Mouse (Mus musculus): ENCODE data around the gene Tgm2. TPM values are rescaled to one million over a fixed set of nuclear protein-coding genes. Genes with fewer than 3 reads are reported as not detected.

Gene Tgm2
- polyA plus RNA-seq, 1 experiment from 2014 or later, result 1.7 TPM

DNA sequence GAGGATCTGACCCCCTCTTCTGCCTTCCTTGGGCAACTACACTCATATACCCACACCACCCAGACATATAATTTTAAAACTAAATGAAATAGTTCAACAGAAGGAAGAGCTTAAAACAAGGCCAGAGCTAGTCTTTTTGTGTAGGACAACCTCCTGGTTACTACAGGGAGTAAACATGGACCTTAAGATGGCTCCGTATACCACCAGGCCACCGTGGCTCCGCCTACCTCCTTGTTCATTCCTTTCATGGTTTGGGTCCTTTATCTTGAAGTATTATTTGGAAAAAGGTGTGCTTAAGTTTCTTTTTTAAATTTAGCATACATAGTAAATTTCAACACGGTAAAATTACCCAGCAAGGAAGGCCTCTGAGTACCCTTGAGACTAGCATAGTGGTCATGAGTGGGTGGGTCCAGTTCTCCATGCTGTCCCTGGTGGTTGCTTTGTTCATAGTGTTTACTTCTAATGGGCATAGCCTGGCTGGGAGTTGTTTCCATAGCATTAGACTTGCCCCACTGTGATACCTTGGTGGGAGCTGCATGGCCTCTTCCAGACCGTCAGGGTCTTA, 78.9 kb downstream of the Tgm2 start:
- Histone ChIP-seq H3K4me3 (ENCODE audit: low read depth, low read length) (no peak overlapping the region), H3K4me1 (ENCODE audit: control insufficient read depth, insufficient read depth, low read length) (no peaks in the 10 kb centered on the region), H3K36me3 (ENCODE audit: control insufficient read depth, insufficient read depth, low read length) (peaks cover 10% of the 10 kb centered on the region; the same call in 1 of the 2 replicates), H3K4me2 (ENCODE audit: low read depth, low read length) (no peak overlapping the region), H3K27ac (ENCODE audit: low read depth, low read length) (no peak overlapping the region), H3K9ac (replicated peaks; ENCODE audit: low read depth, low read length) (no peak overlapping the region), H3K27me3 (ENCODE audit: control insufficient read depth, insufficient read depth, low read length) (no peaks in the 10 kb centered on the region), H3K9me3 (ENCODE audit: control insufficient read depth, low read length) (no peaks in the 10 kb centered on the region)
- 97% methylated on average over 5 of the region's 5 CpGs for WGBS
- ATAC-seq (ENCODE audit: low read depth), result no peak

DNA sequence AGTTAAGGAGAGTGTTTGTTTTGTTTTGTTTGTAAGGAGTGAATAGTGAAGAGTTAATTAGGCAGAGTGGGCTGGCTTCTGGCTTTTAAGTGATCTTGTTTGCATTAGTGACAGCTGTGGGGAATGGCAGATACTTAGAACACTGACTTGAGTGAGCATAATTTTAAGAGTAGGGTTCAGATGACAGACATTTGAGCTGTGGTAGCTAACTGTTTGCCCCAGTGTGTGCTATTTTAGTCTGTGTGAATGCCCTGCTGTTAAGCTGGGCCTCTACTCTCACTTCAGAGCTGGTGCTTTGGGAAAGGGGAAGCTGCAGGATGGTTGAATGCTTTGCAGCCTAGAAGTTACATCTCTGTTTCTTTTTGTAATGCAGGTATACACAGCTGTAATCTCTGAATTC, 79.8 kb downstream of the Tgm2 start:
- Histone ChIP-seq H3K36me3 (ENCODE audit: control insufficient read depth, insufficient read depth, low read length) (peaks cover 11% of the 10 kb centered on the region), H3K9me3 (ENCODE audit: control insufficient read depth, low read length) (no peaks in the 10 kb centered on the region), H3K9ac (replicated peaks; ENCODE audit: low read depth, low read length) (no peak overlapping the region), H3K27me3 (ENCODE audit: control insufficient read depth, insufficient read depth, low read length) (no peaks in the 10 kb centered on the region), H3K4me2 (ENCODE audit: low read depth, low read length) (no peak overlapping the region), H3K4me3 (ENCODE audit: low read depth, low read length) (no peak overlapping the region), H3K4me1 (ENCODE audit: control insufficient read depth, insufficient read depth, low read length) (no peaks in the 10 kb centered on the region), H3K27ac (ENCODE audit: low read depth, low read length) (no peak overlapping the region)
- no peak for ATAC-seq (ENCODE audit: low read depth)

Other genes with a start within 250 kb of the Tgm2 start
- 46.5 and 60.0 TPM in 2 replicates for gene Vstm2l, start 231.8 kb downstream of the Tgm2 start, polyA plus RNA-seq (2014; fragmentation: Nextera tagmentation; extraction: Ambion mirVana)
- 13.8 and 16.9 TPM in 2 replicates for gene Tti1, start 118.0 kb downstream of the Tgm2 start, polyA plus RNA-seq (2014; fragmentation: Nextera tagmentation; extraction: Ambion mirVana)
- 34.4 and 38.6 TPM in 2 replicates for gene Rprd1b, start 117.9 kb downstream of the Tgm2 start, polyA plus RNA-seq (2014; fragmentation: Nextera tagmentation; extraction: Ambion mirVana)
- 0.94 and 1.8 TPM in 2 replicates for gene D630003M21Rik, start 82.8 kb upstream of the Tgm2 start, polyA plus RNA-seq (2014; fragmentation: Nextera tagmentation; extraction: Ambion mirVana)
- gene Bpi, start 111.7 kb upstream of the Tgm2 start, polyA plus RNA-seq (2014; fragmentation: Nextera tagmentation; extraction: Ambion mirVana), result 0.11 TPM in 1 of 2 replicates, not detected in the other
- gene Lbp, start 160.1 kb upstream of the Tgm2 start, polyA plus RNA-seq (2014; fragmentation: Nextera tagmentation; extraction: Ambion mirVana), result 0.62 and 3.7 TPM in 2 replicates
- 687 and 1,092 TPM in 2 replicates for gene Snhg11, start 229.2 kb upstream of the Tgm2 start, polyA plus RNA-seq (2014; fragmentation: Nextera tagmentation; extraction: Ambion mirVana)

All from neural tube, embryonic 14.5 days (tissue).